Mouse (Mus musculus) MEL (cell line): ENCODE measurements around the gene Gm20388. TPM values are rescaled to one million over a fixed set of nuclear protein-coding genes. Genes with fewer than 3 reads are reported as not detected.

Source experiments
- DNase-seq: peaks from one replicate; pipeline ENCODE4 v3.0.0; 2011; ENCODE audit warnings: low read depth, low spot score
- H3K27ac ChIP-seq: 2 replicates; pipeline ENCODE4 v1.5.1; 2012; ENCODE audit warnings: low read depth, mild to moderate bottlenecking, control low read depth, low read length, moderate library complexity; ENCODE audit not compliant: control insufficient read depth
- H3K27me3 ChIP-seq, 2 experiments: fragments of 150-350 bp in 1 of 2; sonication (generic) in 1 of 2; 2 replicates each; pipeline ENCODE4 v1.6.1; 2012; ENCODE audit warnings: low read length in 2 of 2, mild to moderate bottlenecking in 2 of 2, improper control_type of control experiment in 1 of 2, moderate library complexity in 1 of 2; ENCODE audit not compliant: insufficient read depth in 2 of 2, control insufficient read depth in 1 of 2
- H3K36me3 ChIP-seq, 2 experiments: 2 replicates each; pipeline ENCODE4 v1.6.1; 2012 to 2014; ENCODE audit warnings: low read length in 2 of 2, improper control_type of control experiment in 1 of 2, inconsistent platforms in 1 of 2, mild to moderate bottlenecking in 1 of 2; ENCODE audit not compliant: insufficient read depth in 2 of 2, control insufficient read depth in 1 of 2
- H3K4me1 ChIP-seq, 2 experiments: fragments of 150-350 bp in 1 of 2; sonication (generic) in 1 of 2; 2 replicates each; pipeline ENCODE4 v1.6.1; 2012; ENCODE audit warnings: low read length in 2 of 2, improper control_type of control experiment in 1 of 2, mild to moderate bottlenecking in 1 of 2; ENCODE audit not compliant: insufficient read depth in 2 of 2, control insufficient read depth in 1 of 2
- H3K4me3 ChIP-seq, 2 experiments: fragments of 150-350 bp in 1 of 2; sonication (generic) in 1 of 2; 2 replicates each; pipeline ENCODE4 v1.5.1; 2012; ENCODE audit warnings: low read depth in 2 of 2, low read length in 2 of 2, mild to moderate bottlenecking in 2 of 2, moderate library complexity in 2 of 2, control low read depth in 1 of 2, improper control_type of control experiment in 1 of 2; ENCODE audit not compliant: control insufficient read depth in 1 of 2, insufficient read depth in 1 of 2
- H3K79me2 ChIP-seq: 2 replicates; pipeline ENCODE4 v1.6.1; 2012; ENCODE audit warnings: mild to moderate bottlenecking, low read length, moderate library complexity; ENCODE audit not compliant: control insufficient read depth, poor library complexity, insufficient read depth
- H3K9ac ChIP-seq: 2 replicates; pipeline ENCODE4 v1.6.1; 2012; ENCODE audit warnings: low read depth, mild to moderate bottlenecking, control low read depth, low read length, moderate library complexity; ENCODE audit not compliant: control insufficient read depth, poor library complexity, severe bottlenecking
- H3K9me3 ChIP-seq: fragments of 150-350 bp; sonication (generic); replicated peaks from 2 replicates; pipeline ENCODE4 v1.6.1; 2012; ENCODE audit warnings: mild to moderate bottlenecking, low read length, improper control_type of control experiment, moderate library complexity; ENCODE audit not compliant: insufficient read depth
- CHD1 ChIP-seq: IDR thresholded peaks from 2 replicates; pipeline ENCODE4 v1.6.1; 2012; ENCODE audit warnings: low read depth, mild to moderate bottlenecking, inconsistent platforms, low read length, improper control_type of control experiment
- CTCF ChIP-seq, 3 experiments: IDR thresholded peaks in 2 of 3; conservative IDR thresholded peaks in 1 of 3; 2 replicates each; pipeline ENCODE4 v1.5.1; 2011 to 2012; ENCODE audit warnings: low read length in 3 of 3, low read depth in 2 of 3, mild to moderate bottlenecking in 2 of 3, improper control_type of control experiment in 1 of 3, inconsistent platforms in 1 of 3, mixed read lengths in 1 of 3, moderate library complexity in 1 of 3; ENCODE audit not compliant: control insufficient read depth in 1 of 3, insufficient read depth in 1 of 3, poor library complexity in 1 of 3, severe bottlenecking in 1 of 3
- E2F4 ChIP-seq: IDR thresholded peaks from 2 replicates; pipeline ENCODE4 v1.6.1; 2011; ENCODE audit warnings: low read depth, low read length, improper control_type of control experiment, borderline replicate concordance
- ELF1 ChIP-seq: IDR thresholded peaks from 2 replicates; pipeline ENCODE4 v1.6.1; 2014; ENCODE audit warnings: low read depth, mild to moderate bottlenecking, inconsistent platforms, low read length, improper control_type of control experiment, moderate library complexity
- EP300 ChIP-seq, 2 experiments: IDR thresholded peaks; 2 replicates each; pipeline ENCODE4 v1.6.1; 2011; ENCODE audit warnings: improper control_type of control experiment in 2 of 2, low read length in 2 of 2, low read depth in 1 of 2, mild to moderate bottlenecking in 1 of 2
- GATA1 ChIP-seq: IDR thresholded peaks from 2 replicates; pipeline ENCODE4 v1.6.1; 2011; ENCODE audit warnings: low read depth, low read length, improper control_type of control experiment
- JUND ChIP-seq: IDR thresholded peaks from 2 replicates; pipeline ENCODE4 v1.6.1; 2011; ENCODE audit warnings: low read depth, mild to moderate bottlenecking, improper control_type of control experiment, low read length
- KAT2A ChIP-seq: conservative IDR thresholded peaks from 2 replicates; pipeline ENCODE4 v1.6.1; 2012; ENCODE audit warnings: low read depth, low read length, improper control_type of control experiment, inconsistent platforms
- MAX ChIP-seq: IDR thresholded peaks from 2 replicates; pipeline ENCODE4 v1.6.1; 2011; ENCODE audit warnings: low read length, improper control_type of control experiment
- MYC ChIP-seq: IDR thresholded peaks from 2 replicates; pipeline ENCODE4 v1.6.1; 2011; ENCODE audit warnings: low read depth, mild to moderate bottlenecking, low read length, improper control_type of control experiment, moderate library complexity
- POLR2A ChIP-seq, 2 experiments: IDR thresholded peaks; 2 replicates each; pipeline ENCODE4 v1.6.1; 2011 to 2012; ENCODE audit warnings: low read length in 2 of 2, mild to moderate bottlenecking in 2 of 2, control low read depth in 1 of 2, improper control_type of control experiment in 1 of 2, low read depth in 1 of 2, moderate library complexity in 1 of 2; ENCODE audit not compliant: control insufficient read depth in 1 of 2, insufficient read depth in 1 of 2, poor library complexity in 1 of 2
- POLR2AphosphoS2 ChIP-seq: IDR thresholded peaks from 2 replicates; pipeline ENCODE4 v1.6.1; 2011; ENCODE audit warnings: low read length, improper control_type of control experiment
- RAD21 ChIP-seq: IDR thresholded peaks from 2 replicates; pipeline ENCODE4 v1.6.1; 2011; ENCODE audit warnings: mild to moderate bottlenecking, low read depth, low read length, improper control_type of control experiment
- RCOR1 ChIP-seq: IDR thresholded peaks from 2 replicates; pipeline ENCODE4 v1.6.1; 2012; ENCODE audit warnings: low read depth, mild to moderate bottlenecking, inconsistent platforms, low read length, improper control_type of control experiment
- SMC3 ChIP-seq: IDR thresholded peaks from 2 replicates; pipeline ENCODE4 v1.6.1; 2011; ENCODE audit warnings: low read depth, low read length, improper control_type of control experiment
- TCF12 ChIP-seq: IDR thresholded peaks from 2 replicates; pipeline ENCODE4 v1.6.1; 2014; ENCODE audit warnings: low read depth, mild to moderate bottlenecking, inconsistent platforms, low read length, improper control_type of control experiment, moderate library complexity
- USF1 ChIP-seq: IDR thresholded peaks from 2 replicates; pipeline ENCODE4 v1.6.1; 2014; ENCODE audit warnings: low read depth, mild to moderate bottlenecking, inconsistent platforms, low read length, improper control_type of control experiment, moderate library complexity
- USF2 ChIP-seq, 2 experiments: IDR thresholded peaks; 2 replicates each; pipeline ENCODE4 v1.6.1; 2011 to 2012; ENCODE audit warnings: improper control_type of control experiment in 2 of 2, low read length in 2 of 2, borderline replicate concordance in 1 of 2, inconsistent platforms in 1 of 2, low read depth in 1 of 2, mild to moderate bottlenecking in 1 of 2; ENCODE audit not compliant: insufficient read depth in 1 of 2
- ZC3H11A ChIP-seq: IDR thresholded peaks from 2 replicates; pipeline ENCODE4 v1.6.1; 2012; ENCODE audit warnings: low read depth, mild to moderate bottlenecking, inconsistent platforms, low read length, improper control_type of control experiment
- ZKSCAN1 ChIP-seq: IDR thresholded peaks from 2 replicates; pipeline ENCODE4 v1.6.1; 2012; ENCODE audit warnings: low read depth, mild to moderate bottlenecking, inconsistent platforms, low read length, improper control_type of control experiment, moderate library complexity
- ZMIZ1 ChIP-seq: IDR thresholded peaks from 2 replicates; pipeline ENCODE4 v1.6.1; 2012; ENCODE audit warnings: low read depth, mild to moderate bottlenecking, inconsistent platforms, low read length, improper control_type of control experiment, moderate library complexity
- ZNF384 ChIP-seq: IDR thresholded peaks from 2 replicates; pipeline ENCODE4 v1.6.1; 2012; ENCODE audit warnings: low read depth, mild to moderate bottlenecking, inconsistent platforms, low read length, improper control_type of control experiment
- polyA plus RNA-seq, 2 experiments: library from polyadenylated mRNA; stranded (reverse) in 1 of 2; unstranded in 1 of 2; fragments of >175 nt in 1 of 2; fragments of >200 nt in 1 of 2; gene quantifications; 2 replicates each; pipeline versions ENCODE4 v1.2.1 to v1.2.4; 2012; ENCODE audit warnings: low replicate concordance in 2 of 2, low read depth in 1 of 2; ENCODE audit not compliant: insufficient read length in 2 of 2, insufficient read depth in 1 of 2, missing spikeins in 1 of 2
- total RNA-seq: library from RNA; depleted of rRNA; stranded (reverse); fragments of 300-350 nt; gene quantifications from 2 replicates; pipeline ENCODE4 v1.2.3, GENCODE M21; 2012

Gene Gm20388
- total and polyA plus RNA-seq, 3 experiments = 11.1 to 17.8 TPM; not detected in 1

- H3K4me3 ChIP-seq = peak overlapping the region; percentile 63 to 93
- no peak overlapping the region for H3K27ac ChIP-seq
- no peak for DNase-seq
- H3K9me3 ChIP-seq = no peaks in the 10 kb centered on the region
- no peak for TF ChIP-seq GATA1
- TF ChIP-seq ZNF384 = no peak
- no peak for TF ChIP-seq ZMIZ1
- TF ChIP-seq CTCF (IDR thresholded peaks at IDR 0.05 in 2 of 3, conservative IDR thresholded peaks at IDR 0.05 in 1 of 3; ENCODE audit: control insufficient read depth in 1 of 3, insufficient read depth in 1 of 3, low read depth in 2 of 3, low read length in 3 of 3, poor library complexity in 1 of 3, severe bottlenecking in 1 of 3) = no peak
- TF ChIP-seq KAT2A = no peak
- no peak for TF ChIP-seq ZC3H11A
- no peak for TF ChIP-seq EP300 (IDR thresholded peaks at IDR 0.05; ENCODE audit: low read depth in 1 of 2, low read length in 2 of 2)
- no peak for TF ChIP-seq RCOR1
- TF ChIP-seq SMC3 = no peak
- no peak for TF ChIP-seq RAD21
- TF ChIP-seq E2F4 = no peak
- TF ChIP-seq POLR2AphosphoS2 = no peak
- no peak for TF ChIP-seq CHD1
- TF ChIP-seq ZKSCAN1 = no peak
- TF ChIP-seq MAX = no peak
- TF ChIP-seq TCF12 = no peak
- no peak for TF ChIP-seq USF1
- no peak for TF ChIP-seq MYC
- peaks cover 8 to 53% of the 10 kb centered on the region in 2 experiments; a peak in 3 of 4 replicates for H3K36me3 ChIP-seq
- H3K9ac ChIP-seq = peak overlapping the region; percentile 92
- H3K4me1 ChIP-seq = peaks cover 25 to 56% of the 10 kb centered on the region in 2 experiments
- H3K79me2 ChIP-seq = peaks cover 70% of the 10 kb centered on the region
- no peaks in the 10 kb centered on the region for H3K27me3 ChIP-seq
These were observed 2.0 kb downstream of the Gm20388 start for GRCm38 (mm10) chr8:119912643-119913042.

- H3K27ac ChIP-seq = no peak overlapping the region
- peaks cover 30 to 61% of the 10 kb centered on the region in 2 experiments for H3K4me1 ChIP-seq
These were observed 2.5 kb downstream of the Gm20388 start for GRCm38 (mm10) chr8:119913181-119913580.

More at GRCm38 (mm10) chr8:119913181-119913580, 2.5 kb downstream of the Gm20388 start:
- H3K9me3 ChIP-seq = no peaks in the 10 kb centered on the region
- H3K79me2 ChIP-seq = peaks cover 75% of the 10 kb centered on the region
- peak overlapping the region; percentile 92 for H3K9ac ChIP-seq
- H3K27me3 ChIP-seq = no peaks in the 10 kb centered on the region
- peak overlapping the region; percentile 8 to 93; a peak in 3 of 4 replicates for H3K4me3 ChIP-seq
- H3K36me3 ChIP-seq = peaks cover 8 to 56% of the 10 kb centered on the region in 2 experiments; a peak in 3 of 4 replicates
- no peak for TF ChIP-seq USF2 (IDR thresholded peaks at IDR 0.05; ENCODE audit: borderline replicate concordance in 1 of 2, insufficient read depth in 1 of 2, low read depth in 1 of 2, low read length in 2 of 2)
- no peak for TF ChIP-seq POLR2A (IDR thresholded peaks at IDR 0.05; ENCODE audit: control insufficient read depth in 1 of 2, insufficient read depth in 1 of 2, low read depth in 1 of 2, low read length in 2 of 2, poor library complexity in 1 of 2)
- TF ChIP-seq ELF1 = no peak
- no peak for TF ChIP-seq RAD21
- TF ChIP-seq JUND = no peak
- DNase-seq = no peak
